Mouse (Mus musculus): Measurements from ENCODE around the gene Wwox. TPM values are rescaled to one million over a fixed set of nuclear protein-coding genes. Genes with fewer than 3 reads are reported as not detected.

Gene Wwox
- polyA plus RNA-seq, 1 experiment = not detected

DNA sequence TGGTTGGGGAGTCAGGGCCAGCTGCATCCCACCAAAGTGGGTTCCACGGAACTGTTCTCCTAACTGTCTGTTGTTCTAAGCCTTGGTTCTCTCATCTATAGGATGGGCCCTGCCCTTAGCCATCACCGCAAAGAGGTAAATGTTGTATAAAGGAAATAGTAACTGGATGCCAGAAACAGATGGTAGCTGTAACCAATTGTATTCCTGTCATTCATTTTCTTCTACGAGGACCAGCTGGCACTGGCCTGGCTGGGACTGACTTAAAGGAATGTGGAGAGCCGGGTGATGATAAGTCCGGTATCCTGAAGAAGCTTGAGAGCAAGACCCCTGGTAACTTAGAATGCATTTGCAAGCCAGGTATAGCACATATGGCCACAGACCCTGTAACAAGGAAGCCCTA is 451.0 kb downstream of the Wwox start:
- Histone ChIP-seq H3K4me1 (ENCODE audit: control insufficient read depth, insufficient read depth, low read length) (no peaks in the 10 kb centered on the region), H3K27ac (ENCODE audit: insufficient read depth, low read depth, low read length) (no peak overlapping the region), H3K4me3 (ENCODE audit: insufficient read depth, low read depth, low read length) (no peak overlapping the region)
- 92% methylated on average over 5 of the region's 5 CpGs for WGBS
- TF ChIP-seq POLR2A (IDR thresholded peaks at IDR 0.05; ENCODE audit: insufficient read depth, low read depth, low read length) = no peak
- TF ChIP-seq CTCF (IDR thresholded peaks at IDR 0.05; ENCODE audit: insufficient read depth, low read depth, low read length) = no peak

- no peak overlapping the region for H3K27ac ChIP-seq (ENCODE audit: insufficient read depth, low read depth, low read length)
- H3K4me1 ChIP-seq (ENCODE audit: control insufficient read depth, insufficient read depth, low read length) = no peaks in the 10 kb centered on the region
- no peak for TF ChIP-seq CTCF (IDR thresholded peaks at IDR 0.05; ENCODE audit: insufficient read depth, low read depth, low read length)
- TF ChIP-seq POLR2A (IDR thresholded peaks at IDR 0.05; ENCODE audit: insufficient read depth, low read depth, low read length) = no peak
- no peak overlapping the region for H3K4me3 ChIP-seq (ENCODE audit: insufficient read depth, low read depth, low read length)
- WGBS = 84% methylated on average over 4 of the region's 4 CpGs
These were observed 451.8 kb downstream of the Wwox start for GRCm38 (mm10) chr8:114891252-114891651.

GRCm38 (mm10) chr8:114897432-114897831 is 458.0 kb downstream of the Wwox start:
- no peak overlapping the region for H3K27ac ChIP-seq (ENCODE audit: insufficient read depth, low read depth, low read length)
- 88% methylated on average over 8 of the region's 8 CpGs for WGBS
- H3K4me1 ChIP-seq (ENCODE audit: control insufficient read depth, insufficient read depth, low read length) = no peaks in the 10 kb centered on the region
- TF ChIP-seq CTCF (IDR thresholded peaks at IDR 0.05; ENCODE audit: insufficient read depth, low read depth, low read length) (no peak), POLR2A (IDR thresholded peaks at IDR 0.05; ENCODE audit: insufficient read depth, low read depth, low read length) (no peak)
- H3K4me3 ChIP-seq (ENCODE audit: insufficient read depth, low read depth, low read length) = no peak overlapping the region

- Histone ChIP-seq H3K4me1 (ENCODE audit: control insufficient read depth, insufficient read depth, low read length) (no peaks in the 10 kb centered on the region), H3K4me3 (ENCODE audit: insufficient read depth, low read depth, low read length) (no peak overlapping the region), H3K27ac (ENCODE audit: insufficient read depth, low read depth, low read length) (no peak overlapping the region)
- 43% methylated on average over 12 of the region's 12 CpGs for WGBS
- TF ChIP-seq CTCF (IDR thresholded peaks at IDR 0.05; ENCODE audit: insufficient read depth, low read depth, low read length) = no peak
These were observed 459.7 kb downstream of the Wwox start for GRCm38 (mm10) chr8:114899157-114899556.

DNA sequence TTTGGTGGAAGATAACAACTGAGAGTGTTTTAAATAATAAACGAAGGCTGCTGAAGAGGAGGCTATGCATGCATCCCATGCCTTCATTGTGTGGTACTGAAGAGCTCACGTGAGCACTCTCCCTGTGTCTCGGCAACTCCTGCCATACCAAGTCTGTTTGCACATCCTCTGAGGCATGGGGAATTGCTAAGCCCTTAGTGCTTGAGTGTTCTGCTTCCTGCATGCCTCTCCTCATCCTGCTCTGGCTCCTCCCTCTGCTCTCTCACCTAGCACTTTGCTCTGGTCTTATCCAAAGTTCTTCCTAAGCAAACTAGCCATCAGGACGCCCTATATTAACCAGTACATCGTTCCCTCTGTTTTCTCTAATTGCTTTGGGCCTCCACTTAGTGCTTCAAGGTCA is 463.1 kb downstream of the Wwox start:
- Histone ChIP-seq H3K4me3 (ENCODE audit: insufficient read depth, low read depth, low read length) (no peak overlapping the region), H3K4me1 (ENCODE audit: control insufficient read depth, insufficient read depth, low read length) (no peaks in the 10 kb centered on the region), H3K27ac (ENCODE audit: insufficient read depth, low read depth, low read length) (no peak overlapping the region)
- TF ChIP-seq CTCF (IDR thresholded peaks at IDR 0.05; ENCODE audit: insufficient read depth, low read depth, low read length) (no peak), POLR2A (IDR thresholded peaks at IDR 0.05; ENCODE audit: insufficient read depth, low read depth, low read length) (no peak)
- 95% methylated on average over 5 of the region's 5 CpGs for WGBS

DNA sequence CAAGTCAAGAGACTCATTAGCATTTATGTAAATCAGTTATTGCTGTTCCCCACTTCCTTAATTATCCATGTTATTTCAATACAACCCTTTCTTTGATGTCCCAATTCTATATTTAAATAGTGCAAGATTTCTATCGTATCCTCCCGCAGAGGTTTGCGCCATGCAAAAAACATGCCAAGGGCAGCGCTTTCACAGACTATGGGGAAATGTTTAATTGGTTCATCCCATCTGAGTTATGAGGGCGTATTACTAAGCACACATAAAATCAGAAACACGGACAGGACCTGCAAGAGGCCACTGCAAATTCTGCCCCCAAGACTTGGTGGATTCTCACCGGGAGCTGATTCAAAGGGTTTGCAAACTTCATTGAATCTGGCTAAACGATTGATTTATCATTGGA is 468.6 kb downstream of the Wwox start:
- Histone ChIP-seq H3K4me3 (ENCODE audit: insufficient read depth, low read depth, low read length) (no peak overlapping the region), H3K27ac (ENCODE audit: insufficient read depth, low read depth, low read length) (no peak overlapping the region), H3K4me1 (ENCODE audit: control insufficient read depth, insufficient read depth, low read length) (peaks cover 2% of the 10 kb centered on the region; the same call in 1 of the 2 replicates)
- TF ChIP-seq POLR2A (IDR thresholded peaks at IDR 0.05; ENCODE audit: insufficient read depth, low read depth, low read length) = no peak
- TF ChIP-seq CTCF (IDR thresholded peaks at IDR 0.05; ENCODE audit: insufficient read depth, low read depth, low read length) = no peak
- 76% methylated on average over 8 of the region's 8 CpGs for WGBS

GRCm38 (mm10) chr8:114908589-114908988 is 469.1 kb downstream of the Wwox start:
- WGBS = 94% methylated on average over 7 of the region's 7 CpGs
- H3K4me3 ChIP-seq (ENCODE audit: insufficient read depth, low read depth, low read length) = no peak overlapping the region
- H3K27ac ChIP-seq (ENCODE audit: insufficient read depth, low read depth, low read length) = no peak overlapping the region
- H3K4me1 ChIP-seq (ENCODE audit: control insufficient read depth, insufficient read depth, low read length) = peaks cover 2% of the 10 kb centered on the region; the same call in 1 of the 2 replicates
- TF ChIP-seq POLR2A (IDR thresholded peaks at IDR 0.05; ENCODE audit: insufficient read depth, low read depth, low read length) (no peak), CTCF (IDR thresholded peaks at IDR 0.05; ENCODE audit: insufficient read depth, low read depth, low read length) (no peak)

DNA sequence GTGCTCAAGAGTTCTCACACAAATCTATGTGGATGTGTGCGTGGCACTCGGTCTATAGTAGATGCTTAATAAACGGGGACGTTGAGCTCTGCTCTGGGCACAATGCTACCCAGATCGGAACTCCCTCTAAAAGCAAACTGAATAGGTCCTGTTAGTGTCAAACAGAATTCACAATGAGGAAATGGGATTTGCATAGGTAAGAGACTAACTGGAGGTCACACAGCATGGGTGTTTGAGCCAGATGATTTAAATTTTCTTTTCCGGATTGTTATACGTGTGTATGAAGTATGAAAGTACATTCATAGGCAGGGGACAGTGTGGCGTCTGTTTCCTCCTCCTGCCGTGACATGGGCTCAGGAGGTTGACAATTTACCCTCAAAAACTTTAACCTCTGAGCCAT is 469.7 kb downstream of the Wwox start:
- H3K4me3 ChIP-seq (ENCODE audit: insufficient read depth, low read depth, low read length) = no peak overlapping the region
- WGBS = 89% methylated on average over 9 of the region's 9 CpGs
- TF ChIP-seq CTCF (IDR thresholded peaks at IDR 0.05; ENCODE audit: insufficient read depth, low read depth, low read length) (no peak), POLR2A (IDR thresholded peaks at IDR 0.05; ENCODE audit: insufficient read depth, low read depth, low read length) (no peak)
- H3K4me1 ChIP-seq (ENCODE audit: control insufficient read depth, insufficient read depth, low read length) = peaks cover 2% of the 10 kb centered on the region; the same call in 1 of the 2 replicates
- no peak overlapping the region for H3K27ac ChIP-seq (ENCODE audit: insufficient read depth, low read depth, low read length)

DNA sequence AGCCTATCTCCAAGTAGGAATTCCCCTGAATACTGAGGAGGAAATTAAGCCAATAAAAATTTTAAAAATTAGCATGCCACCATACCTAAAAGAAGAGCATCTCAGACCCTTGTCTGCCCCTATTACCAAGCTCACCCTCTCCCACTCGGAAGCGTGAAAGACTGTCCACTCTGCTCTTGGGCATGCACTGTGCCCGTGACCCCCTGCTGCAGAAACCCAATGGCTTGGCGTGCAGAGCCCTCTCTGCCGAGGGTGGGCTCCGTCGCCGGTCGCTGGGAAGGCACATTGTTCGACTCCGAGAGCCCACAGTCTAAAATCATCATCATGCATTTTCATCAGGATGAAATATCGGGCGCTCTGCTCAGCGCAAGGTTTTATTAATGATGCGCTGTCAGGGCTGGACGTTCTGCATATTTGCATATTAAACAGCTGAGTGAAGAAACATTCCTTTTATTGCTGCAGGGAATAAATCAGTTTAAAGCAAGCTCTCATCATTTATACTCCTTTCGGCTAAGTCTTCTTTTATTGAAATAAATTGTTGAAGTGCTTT is 471.7 kb downstream of the Wwox start:
- peaks cover 2% of the 10 kb centered on the region; the same call in 1 of the 2 replicates for H3K4me1 ChIP-seq (ENCODE audit: control insufficient read depth, insufficient read depth, low read length)
- TF ChIP-seq CTCF (IDR thresholded peaks at IDR 0.05; ENCODE audit: insufficient read depth, low read depth, low read length) (no peak), POLR2A (IDR thresholded peaks at IDR 0.05; ENCODE audit: insufficient read depth, low read depth, low read length) (no peak)
- no peak overlapping the region for H3K27ac ChIP-seq (ENCODE audit: insufficient read depth, low read depth, low read length)
- no peak overlapping the region for H3K4me3 ChIP-seq (ENCODE audit: insufficient read depth, low read depth, low read length)
- 37% methylated on average over 17 of the region's 17 CpGs for WGBS

DNA sequence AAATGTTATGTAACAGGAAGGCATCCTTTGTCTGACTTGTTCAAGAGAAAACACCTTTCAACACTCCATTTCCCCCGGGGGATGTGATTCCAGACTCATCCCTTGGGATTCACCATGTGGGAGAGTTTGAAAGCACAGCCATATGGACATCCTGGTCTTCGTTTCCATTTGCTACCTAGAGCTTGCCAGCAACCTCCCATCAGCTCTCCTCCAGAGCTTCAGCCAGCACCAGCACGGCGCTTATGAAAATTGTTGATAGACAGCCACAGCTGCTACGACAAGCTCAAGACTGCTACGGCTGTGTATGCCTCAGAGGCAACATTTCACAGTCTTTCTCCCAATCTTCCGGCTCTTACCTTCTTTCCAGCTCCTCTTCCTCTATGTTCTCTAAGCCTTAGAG is 484.2 kb downstream of the Wwox start:
- H3K4me3 ChIP-seq (ENCODE audit: insufficient read depth, low read depth, low read length) = no peak overlapping the region
- TF ChIP-seq CTCF (IDR thresholded peaks at IDR 0.05; ENCODE audit: insufficient read depth, low read depth, low read length) (no peak), POLR2A (IDR thresholded peaks at IDR 0.05; ENCODE audit: insufficient read depth, low read depth, low read length) (no peak)
- 88% methylated on average over 7 of the region's 7 CpGs for WGBS
- no peaks in the 10 kb centered on the region for H3K4me1 ChIP-seq (ENCODE audit: control insufficient read depth, insufficient read depth, low read length)
- no peak overlapping the region for H3K27ac ChIP-seq (ENCODE audit: insufficient read depth, low read depth, low read length)
